Mouse (Mus musculus) olfactory bulb, adult 2 months (tissue): ENCODE data around the gene Emilin3. TPM values are rescaled to one million over a fixed set of nuclear protein-coding genes. Genes with fewer than 3 reads are reported as not detected.

Source experiments
- H3K27ac ChIP-seq: fragments of 200-500 bp; 2 replicates; pipeline ENCODE4 v1.5.1; 2012; ENCODE audit warnings: low read depth, low read length; ENCODE audit not compliant: insufficient read depth
- H3K4me1 ChIP-seq: fragments of 200-500 bp; 2 replicates; pipeline ENCODE4 v1.6.1; 2012; ENCODE audit warnings: low read length; ENCODE audit not compliant: control insufficient read depth, insufficient read depth
- H3K4me3 ChIP-seq: fragments of 200-500 bp; 2 replicates; pipeline ENCODE4 v1.5.1; 2012; ENCODE audit warnings: mild to moderate bottlenecking, low read depth, low read length, moderate library complexity; ENCODE audit not compliant: insufficient read depth
- CTCF ChIP-seq: fragments of 200-500 bp; IDR thresholded peaks from 2 replicates; pipeline ENCODE4 v1.5.1; 2012; ENCODE audit warnings: low read depth, mild to moderate bottlenecking, low read length, moderate library complexity; ENCODE audit not compliant: insufficient read depth
- POLR2A ChIP-seq: fragments of 200-500 bp; IDR thresholded peaks from 2 replicates; pipeline ENCODE4 v1.6.1; 2012; ENCODE audit warnings: mild to moderate bottlenecking, low read depth, low read length, moderate library complexity; ENCODE audit not compliant: insufficient read depth
- WGBS: fragments of 180-500 bp; shearing (Covaris S2); methylation state at CpG from one replicate; pipeline ENCODE4 v1.1.7; 2018; 5-methylcytosine and 5-hydroxymethylcytosine counted together
- polyA plus RNA-seq: library from polyadenylated mRNA; stranded (reverse); fragments of >200 nt; gene quantifications from 2 replicates; pipeline ENCODE4 v1.2.4, GENCODE M21; 2012; ENCODE audit warnings: low replicate concordance; ENCODE audit not compliant: missing spikeins, insufficient read depth, insufficient read length

Emilin3 gene
- polyA plus RNA-seq, 1 experiment, result not detected

DNA sequence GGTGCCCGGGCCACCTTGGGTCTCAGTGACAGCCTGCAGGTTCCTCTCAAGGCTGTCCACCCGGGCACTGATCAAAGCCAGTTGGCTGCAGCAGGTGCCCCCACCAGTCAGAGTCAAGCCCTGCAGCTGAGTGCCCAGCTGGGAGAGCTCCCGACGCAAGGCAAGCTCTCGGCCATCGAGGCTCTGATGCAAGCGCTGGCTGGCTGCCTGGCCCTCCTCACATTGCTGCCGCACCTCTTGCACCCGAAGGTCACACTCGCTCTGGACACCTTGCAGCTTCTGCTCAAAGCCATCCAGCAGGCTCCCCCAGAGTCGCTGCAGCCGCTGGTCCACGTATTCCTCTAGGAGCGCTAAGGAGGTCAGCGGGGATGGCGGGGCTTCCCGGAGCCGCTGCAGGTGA, 3.5 kb downstream of the Emilin3 start:
- TF ChIP-seq POLR2A, result no peak
- TF ChIP-seq CTCF, result no peak; the same call in 1 of the 2 replicates
- 72% methylated on average over 18 of the region's 18 CpGs for WGBS
- no peak overlapping the region for H3K4me3 ChIP-seq
- H3K27ac ChIP-seq, result no peak overlapping the region
- peaks cover 12% of the 10 kb centered on the region for H3K4me1 ChIP-seq

DNA sequence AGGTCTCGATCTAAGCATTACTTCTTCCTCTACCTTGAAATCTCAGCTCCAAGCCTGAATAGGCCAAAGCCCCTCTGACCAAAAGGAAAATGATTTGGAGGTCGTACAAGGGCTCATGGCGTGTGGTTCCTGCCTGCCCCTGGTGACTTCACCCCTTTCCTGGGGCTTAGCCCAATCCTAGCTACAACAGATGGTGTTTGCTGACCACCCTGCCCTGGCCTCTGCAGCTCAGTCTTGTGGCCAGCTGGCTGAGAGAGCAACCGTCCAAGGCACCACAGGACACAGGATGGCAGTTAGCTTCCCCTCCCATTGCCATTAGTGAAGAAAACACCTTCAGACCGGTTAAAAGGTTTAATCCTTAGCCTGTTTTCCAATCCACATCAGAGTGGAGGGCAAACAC, 6.0 kb downstream of the Emilin3 start:
- no peak overlapping the region for H3K27ac ChIP-seq
- WGBS, result 89% methylated on average over 5 of the region's 5 CpGs
- TF ChIP-seq CTCF (no peak), POLR2A (no peak)

DNA sequence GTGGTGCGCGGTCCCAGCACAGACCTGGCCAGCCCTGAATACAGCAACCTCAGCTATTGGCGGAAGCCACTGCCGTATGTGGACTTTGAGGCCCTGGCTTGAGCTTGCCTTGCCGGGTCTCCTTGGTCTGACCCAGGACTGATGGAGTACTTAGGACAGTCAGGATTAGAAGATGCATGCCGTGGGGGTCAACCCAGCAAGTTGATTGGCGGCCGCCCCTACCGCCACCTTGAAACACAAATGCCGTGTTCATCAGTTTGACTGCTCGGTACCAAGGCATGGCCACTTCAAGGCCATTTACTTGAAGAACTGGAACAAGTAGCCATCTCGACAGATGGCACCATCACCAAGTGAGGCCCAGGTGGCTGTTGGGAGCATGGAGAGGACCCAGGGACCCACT, 6.8 kb downstream of the Emilin3 start:
- H3K4me3 ChIP-seq, result no peak overlapping the region
- WGBS, result 97% methylated on average over 12 of the region's 12 CpGs
- no peak for TF ChIP-seq CTCF
- TF ChIP-seq POLR2A, result no peak
- H3K27ac ChIP-seq, result no peak overlapping the region
- no peaks in the 10 kb centered on the region for H3K4me1 ChIP-seq

More for the DNA sequence above, 6.0 kb downstream of the Emilin3 start:
- H3K4me3 ChIP-seq, result no peak overlapping the region
- H3K4me1 ChIP-seq, result no peaks in the 10 kb centered on the region

DNA sequence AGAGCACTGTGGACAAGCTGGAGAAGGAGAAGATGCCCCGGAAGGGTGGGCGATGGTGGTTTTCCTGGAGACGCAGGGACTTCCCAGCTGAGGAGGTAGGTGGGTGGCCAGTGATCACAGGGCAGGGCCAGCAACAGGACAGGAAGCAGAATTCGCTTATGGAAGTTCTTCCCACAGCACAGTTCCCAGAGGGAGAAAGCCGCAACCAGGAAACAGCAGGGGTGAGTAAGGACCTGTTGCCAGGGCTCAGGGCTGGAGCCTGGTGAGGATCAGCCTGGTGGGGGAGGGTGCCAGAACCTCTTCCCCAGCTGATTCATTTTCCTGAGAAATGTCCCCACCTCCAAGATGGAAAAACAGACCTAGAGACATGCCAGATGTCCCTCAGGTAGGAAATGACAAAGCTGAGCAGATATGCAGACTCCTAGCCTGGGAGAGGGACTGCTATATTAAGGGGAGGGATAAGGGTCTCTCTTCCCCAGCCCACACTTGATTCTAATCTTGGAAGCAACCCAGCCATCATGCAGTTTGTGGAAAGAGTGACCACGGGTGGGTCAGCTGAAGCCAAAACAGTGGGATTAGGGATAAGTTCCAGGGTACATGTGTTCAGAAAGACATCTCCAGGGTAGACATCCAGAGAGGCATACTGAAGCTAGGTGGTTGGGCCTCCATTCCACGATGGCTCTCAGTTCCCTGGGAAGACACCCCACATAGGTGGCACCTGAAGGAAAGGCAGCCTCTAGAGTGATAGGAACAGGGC, 10.3 kb downstream of the Emilin3 start:
- Histone ChIP-seq H3K4me3 (no peak overlapping the region), H3K27ac (no peak overlapping the region), H3K4me1 (no peaks in the 10 kb centered on the region)
- 85% methylated on average over 7 of the region's 7 CpGs for WGBS
- no peak for TF ChIP-seq POLR2A
- TF ChIP-seq CTCF, result no peak

DNA sequence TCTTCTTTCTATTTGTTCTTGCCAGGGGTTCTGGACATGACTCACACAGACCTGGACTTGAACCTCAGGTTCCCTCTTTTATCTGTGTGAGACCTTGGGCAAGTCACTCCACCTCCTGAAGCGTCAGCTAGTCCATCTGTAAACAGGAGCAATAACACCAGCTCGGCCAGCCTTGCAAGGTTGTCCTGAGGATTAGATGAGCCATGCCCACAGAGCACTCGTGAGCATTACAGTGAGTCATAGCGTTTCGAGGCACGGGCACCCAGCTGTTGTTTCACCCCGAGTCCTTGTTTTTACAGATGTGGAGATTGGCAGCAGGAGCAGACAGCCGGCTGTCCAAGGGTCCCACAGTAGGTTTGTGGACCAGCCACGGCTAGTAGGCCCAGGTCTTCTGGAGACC, 20.4 kb downstream of the Emilin3 start:
- TF ChIP-seq POLR2A (no peak), CTCF (no peak)
- WGBS, result 73% methylated on average over 9 of the region's 9 CpGs
- no peak overlapping the region for H3K4me3 ChIP-seq
- no peak overlapping the region for H3K27ac ChIP-seq
- H3K4me1 ChIP-seq, result peaks cover 5% of the 10 kb centered on the region

DNA sequence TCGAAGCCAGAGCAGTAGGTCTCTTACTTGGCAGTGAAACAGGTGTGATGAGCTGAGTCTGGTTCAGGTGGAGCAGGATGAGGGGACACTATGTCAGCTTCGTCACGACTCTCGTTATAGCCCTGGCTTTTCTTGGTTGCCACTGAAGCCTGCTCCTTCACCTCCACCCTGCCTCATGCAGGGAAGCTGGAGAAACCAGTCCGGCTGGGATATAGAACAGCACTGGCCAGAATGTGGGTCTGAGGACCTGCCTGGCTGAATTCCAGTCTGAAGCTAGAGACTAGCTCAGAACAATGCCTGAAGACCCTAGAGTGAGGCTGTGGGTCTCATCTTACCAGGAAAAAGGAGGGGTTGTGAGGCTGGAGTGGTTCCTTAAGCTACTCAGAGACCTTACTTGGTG, 21.1 kb downstream of the Emilin3 start:
- WGBS, result 88% methylated on average over 5 of the region's 5 CpGs
- no peak for TF ChIP-seq POLR2A
- TF ChIP-seq CTCF, result no peak
- H3K4me3 ChIP-seq, result no peak overlapping the region
- H3K4me1 ChIP-seq, result peaks cover 5% of the 10 kb centered on the region
- no peak overlapping the region for H3K27ac ChIP-seq

DNA sequence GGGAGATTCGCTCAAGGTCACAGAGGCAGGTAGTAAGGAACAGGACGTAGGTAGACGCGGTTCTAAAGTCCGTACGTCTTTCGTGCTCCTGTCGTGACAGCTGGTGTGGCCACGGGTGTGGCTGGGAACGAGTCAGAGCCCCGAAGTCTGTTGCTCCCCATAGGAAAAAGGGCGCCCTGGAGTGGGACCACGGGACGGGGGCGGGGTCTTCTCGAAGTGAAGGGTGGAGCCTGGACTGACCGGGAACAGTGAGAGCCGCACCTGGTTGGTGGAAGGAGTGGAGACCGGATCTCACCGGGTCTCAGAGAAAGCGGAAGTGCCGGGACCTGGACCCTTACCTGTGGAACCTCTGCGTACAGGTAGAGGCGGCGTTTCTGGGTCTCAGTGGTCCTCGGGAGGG, 24.3 kb downstream of the Emilin3 start:
- whole genome bisulfite sequencing, result 2% methylated on average over 26 of the region's 26 CpGs
- no peak overlapping the region for H3K27ac ChIP-seq
- TF ChIP-seq POLR2A (no peak), CTCF (no peak)
- H3K4me3 ChIP-seq, result peak overlapping the region; percentile 25
- peaks cover 5% of the 10 kb centered on the region for H3K4me1 ChIP-seq

DNA sequence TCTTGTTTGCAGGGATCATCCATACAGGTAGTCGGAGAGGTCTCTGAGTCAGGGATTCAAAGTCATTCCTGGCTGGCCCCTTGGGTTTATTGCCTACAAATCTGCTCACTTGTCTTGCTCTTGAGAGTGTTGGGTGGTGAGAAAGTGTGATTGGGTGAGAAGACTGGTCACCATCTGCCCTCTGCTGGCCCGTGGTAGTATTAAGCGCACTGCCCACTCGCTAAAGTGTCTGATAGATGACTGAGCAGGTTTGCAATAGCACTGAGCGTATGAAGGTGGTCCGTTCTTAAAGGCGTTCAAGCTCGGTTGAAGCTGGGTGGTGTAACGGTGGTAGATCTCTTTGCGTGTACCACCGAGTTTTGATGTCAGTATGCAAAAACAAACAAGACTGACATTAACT, 24.8 kb downstream of the Emilin3 start:
- Histone ChIP-seq H3K4me3 (peak overlapping the region; percentile 25; the same call in 1 of the 2 replicates), H3K27ac (no peak overlapping the region), H3K4me1 (peaks cover 5% of the 10 kb centered on the region)
- 4% methylated on average over 11 of the region's 11 CpGs for WGBS
- no peak for TF ChIP-seq POLR2A
- TF ChIP-seq CTCF, result peak; percentile 49; the same call in 1 of the 2 replicates

DNA sequence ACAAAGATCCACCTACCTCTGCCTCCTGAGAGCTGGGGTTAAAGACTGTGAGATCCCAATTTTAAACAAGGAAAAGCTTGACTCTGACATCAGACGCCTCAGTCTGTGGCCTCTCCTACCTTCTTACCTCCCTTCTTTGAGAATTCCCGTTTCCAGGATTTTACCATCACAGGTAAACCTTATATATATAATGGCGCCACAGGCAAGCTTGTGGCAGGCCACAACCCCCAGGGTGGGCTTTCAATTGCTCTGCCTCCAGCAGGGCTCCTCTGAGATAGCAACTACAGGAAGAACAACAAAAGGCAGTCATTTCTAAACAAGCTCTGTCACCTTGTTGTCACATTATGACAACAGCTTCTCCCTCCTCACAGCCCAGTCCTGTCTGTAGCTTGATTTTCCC, 25.9 kb downstream of the Emilin3 start:
- Histone ChIP-seq H3K4me3 (no peak overlapping the region), H3K4me1 (peaks cover 5% of the 10 kb centered on the region), H3K27ac (no peak overlapping the region)
- 92% methylated on average over 3 of the region's 3 CpGs for WGBS
- TF ChIP-seq POLR2A (no peak), CTCF (no peak)
